Mouse (Mus musculus) left cerebral cortex, adult 11 months (tissue): ENCODE results near the gene Gas2l2.

ENCODE experiments used
- DNase-seq: peaks from one replicate; pipeline ENCODE4 v3.0.0; 2022; ENCODE audit warnings: low spot score

Gas2l2 gene

DNA sequence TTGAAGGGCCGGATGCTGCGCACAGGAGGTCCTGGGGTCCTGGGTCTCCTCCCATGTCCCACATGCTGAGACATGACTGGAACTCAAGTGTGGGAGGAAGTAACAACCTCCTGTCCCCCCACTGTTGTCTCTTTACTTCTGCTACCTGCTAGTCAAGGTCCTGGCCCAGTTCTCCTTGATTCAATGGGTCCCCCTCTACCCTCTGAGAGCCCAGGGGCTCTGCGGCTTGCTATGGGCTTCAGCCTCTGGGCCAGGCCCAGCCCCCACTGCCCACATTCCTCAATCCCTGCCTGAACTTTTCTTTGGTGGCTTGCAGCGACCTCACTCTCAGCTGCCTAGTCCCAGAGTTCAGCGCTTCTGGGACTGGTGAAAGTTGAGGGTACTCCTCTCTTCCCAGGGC is at the start of gene Gas2l2:
TSS of gene Gas2l2 (minus strand) at position 101 of the 400 bp plus-strand sequence.
- DNase-seq, result no peak

DNA sequence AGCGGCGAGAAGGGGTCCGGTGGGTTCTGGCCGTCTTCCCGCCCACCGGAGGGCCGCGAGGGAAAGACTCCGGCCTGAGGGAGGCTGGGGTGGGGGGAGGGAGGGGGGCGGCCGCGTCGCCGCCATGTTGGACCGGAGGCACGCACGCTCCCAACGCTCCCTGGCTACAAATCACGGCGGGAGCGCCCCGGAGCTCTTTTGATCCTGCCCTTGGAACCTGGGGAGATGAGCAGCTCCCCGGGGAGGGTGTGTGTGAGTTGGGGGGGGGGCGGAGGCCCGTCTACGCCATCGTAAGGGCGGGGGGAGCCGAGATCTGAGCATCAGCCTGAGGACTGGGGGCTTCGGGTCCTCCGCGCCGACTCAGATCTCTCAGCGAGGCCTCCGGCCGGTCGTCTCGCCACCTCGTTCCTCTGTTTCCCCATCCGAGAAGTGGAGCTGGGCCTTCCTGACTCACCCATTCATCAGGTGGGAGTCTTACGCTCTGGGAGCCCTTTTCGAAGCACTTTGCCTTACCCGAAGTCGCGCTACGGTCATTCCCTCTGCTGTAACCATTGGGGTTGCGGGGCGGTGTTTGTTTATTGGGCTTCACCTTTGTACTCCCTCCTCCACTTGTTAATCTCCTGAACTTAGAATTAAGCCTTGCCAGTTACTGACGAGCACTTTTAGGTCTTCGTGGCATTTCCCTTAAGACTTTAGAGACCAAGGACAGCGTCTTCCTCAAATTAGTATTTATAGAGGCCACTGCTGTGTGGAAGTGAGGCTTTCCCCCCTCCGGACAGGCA is 44.2 kb upstream of the Gas2l2 start:
- no peak for DNase-seq

DNA sequence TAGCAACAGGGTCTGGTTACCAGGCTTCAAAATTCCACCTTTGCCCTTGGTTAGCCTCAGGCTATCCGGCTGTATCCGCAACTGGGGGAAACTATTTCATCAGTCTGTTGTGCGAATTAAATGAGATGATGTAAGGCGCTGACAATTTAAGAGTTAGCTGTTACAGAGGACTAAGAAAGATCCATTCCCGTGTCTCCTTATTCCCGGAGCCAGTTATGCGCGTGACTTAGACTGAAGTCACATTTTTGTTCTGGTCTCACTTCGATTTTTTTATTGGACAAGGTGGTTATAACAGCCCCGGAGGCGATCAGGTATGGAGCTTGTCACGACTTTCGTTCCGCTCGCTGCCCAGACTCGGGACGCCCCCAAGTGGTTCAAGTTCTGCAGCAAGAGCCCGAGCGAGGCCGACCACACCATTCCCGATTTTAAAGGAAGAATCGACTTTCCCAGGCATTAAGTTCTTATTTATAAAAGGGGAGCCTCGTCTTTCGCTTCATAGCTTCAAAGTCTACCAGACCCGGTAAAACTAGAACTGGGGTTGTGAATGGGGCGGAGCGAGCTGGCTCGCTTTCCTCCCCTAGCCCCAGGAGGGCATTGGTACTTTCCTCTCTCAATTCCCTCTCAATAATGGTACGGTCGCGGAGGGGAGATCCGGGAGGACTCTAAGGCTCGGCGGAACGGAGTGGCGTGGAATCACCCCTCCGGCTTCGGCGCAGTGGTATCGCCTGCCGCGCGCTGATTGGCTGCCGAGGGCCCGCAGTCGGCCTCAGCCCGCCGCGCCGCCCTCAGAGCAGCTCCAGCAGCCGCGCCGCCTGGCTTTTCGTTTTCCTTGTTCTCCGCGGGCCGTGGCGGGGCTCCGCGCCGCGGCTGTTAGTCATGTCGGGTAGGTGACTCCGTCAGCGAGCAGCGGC is 43.3 kb upstream of the Gas2l2 start, which contains the start of gene Taf15:
TSS of gene Taf15 (plus strand) at position 763 of the 911 bp plus-strand sequence.
- DNase-seq, result peak; percentile 96

DNA sequence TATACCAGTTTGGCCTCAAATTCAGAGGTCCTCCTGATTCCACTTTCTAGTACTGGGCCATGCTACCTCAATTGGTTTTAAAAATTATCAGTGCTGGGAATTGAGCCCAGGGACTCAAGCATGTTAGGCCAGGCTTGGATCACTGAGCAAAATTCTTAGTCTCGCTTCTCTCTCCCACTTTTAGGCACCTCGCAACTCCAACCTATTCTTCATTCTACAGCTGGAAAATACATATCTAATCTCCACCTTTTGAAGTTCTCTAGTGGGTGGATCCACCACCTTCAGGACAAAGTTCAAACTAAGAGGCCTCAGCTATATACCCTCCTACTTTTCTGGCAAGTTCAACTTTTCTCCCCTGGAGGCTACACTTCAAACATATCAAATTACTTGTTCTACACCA is 42.5 kb upstream of the Gas2l2 start:
- no peak for DNase-seq

DNA sequence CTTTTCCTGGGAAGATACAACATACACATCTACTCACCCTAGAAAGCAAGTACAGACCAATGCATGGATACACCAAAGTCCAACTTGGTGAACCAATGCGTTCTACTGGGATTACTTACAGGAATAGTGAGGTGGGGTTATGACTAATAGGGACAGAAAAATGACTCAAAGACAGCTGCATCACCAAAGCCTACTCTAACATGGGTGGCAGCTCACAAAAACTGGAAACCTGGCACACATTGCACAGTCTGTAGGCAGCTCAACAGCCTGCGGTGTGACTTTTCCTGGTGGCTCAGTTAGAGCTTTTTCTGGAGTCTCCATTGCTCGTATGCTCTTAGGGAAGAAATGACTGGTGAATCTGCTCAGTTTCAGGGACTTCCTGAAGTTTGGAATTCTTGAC is 39.5 kb upstream of the Gas2l2 start:
- DNase-seq, result no peak

DNA sequence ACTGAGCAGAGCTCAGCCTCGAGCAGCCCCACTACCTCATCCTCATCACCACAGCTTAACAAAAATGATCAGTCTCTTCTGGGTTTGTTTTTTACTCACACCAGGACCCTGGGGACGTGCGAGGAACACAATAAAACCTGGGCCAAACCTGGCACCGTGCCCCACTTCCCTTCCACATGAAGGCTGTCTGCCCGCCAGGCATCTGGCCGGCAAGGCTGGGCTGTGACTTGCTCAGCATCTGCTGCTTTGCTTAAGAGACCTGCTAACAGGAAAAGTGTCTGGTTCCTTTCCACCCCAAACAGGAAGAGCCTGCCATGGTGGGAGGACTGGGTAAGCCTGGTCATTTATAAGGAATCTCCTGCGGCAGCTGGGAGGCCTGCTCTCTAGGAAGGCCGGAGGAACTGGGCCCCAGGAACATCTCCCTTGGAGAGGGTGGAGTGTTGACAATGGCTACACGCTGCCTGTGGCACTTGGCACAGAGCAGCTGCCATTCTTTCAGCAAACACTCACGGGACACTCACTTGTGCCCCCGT is 37.9 kb upstream of the Gas2l2 start:
- DNase-seq, result no peak

DNA sequence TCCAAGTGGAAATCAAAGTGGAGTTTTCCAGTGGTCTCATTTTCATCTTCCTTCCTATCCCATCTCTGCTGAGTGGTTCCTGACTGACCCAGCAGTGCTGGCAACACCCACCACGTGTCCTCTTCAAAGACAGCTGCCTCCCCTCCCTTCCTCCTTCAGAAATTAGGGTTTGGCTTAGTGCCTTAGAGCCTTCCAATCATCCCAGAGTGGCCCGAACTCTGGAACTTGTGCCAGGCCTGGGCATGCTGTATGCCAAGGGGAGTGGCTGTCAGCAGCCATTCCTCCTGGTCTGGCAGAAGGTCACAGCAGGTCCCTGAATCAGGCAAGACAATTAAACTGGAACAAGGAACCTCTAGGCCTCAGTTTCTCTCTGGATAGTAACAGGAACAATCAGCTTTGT is 36.7 kb upstream of the Gas2l2 start:
- DNase-seq, result no peak

DNA sequence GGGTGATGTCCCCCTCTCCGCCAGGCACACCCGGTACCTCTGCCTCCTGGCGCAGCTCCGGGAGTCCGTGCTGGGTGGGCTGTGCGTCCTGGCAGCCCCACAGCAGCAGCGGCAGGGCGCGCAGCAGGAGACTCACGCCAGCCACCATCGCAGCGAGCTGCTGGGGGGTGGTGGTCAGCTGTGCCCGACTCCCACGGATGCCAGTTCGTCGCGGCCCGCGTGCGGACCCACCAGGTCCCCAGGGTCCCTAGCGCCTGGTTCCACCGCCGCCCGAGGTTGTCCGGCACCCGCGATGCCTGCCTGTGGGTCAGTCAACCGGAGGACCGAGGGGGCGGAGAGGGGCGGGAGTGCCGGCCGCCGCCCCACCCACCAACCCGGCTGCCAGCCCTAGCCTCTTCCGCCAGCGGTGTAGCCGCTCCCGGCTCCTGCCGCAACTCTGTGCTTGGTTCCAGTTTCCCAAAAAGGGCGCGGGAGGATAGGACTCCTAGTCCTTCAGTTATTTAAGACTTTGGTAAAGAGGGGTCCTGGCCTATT is 33.5 kb upstream of the Gas2l2 start, which contains the start of gene Mmp28:
TSS of gene Mmp28 (minus strand) at position 361 of the 534 bp plus-strand sequence.
- DNase-seq, result no peak

DNA sequence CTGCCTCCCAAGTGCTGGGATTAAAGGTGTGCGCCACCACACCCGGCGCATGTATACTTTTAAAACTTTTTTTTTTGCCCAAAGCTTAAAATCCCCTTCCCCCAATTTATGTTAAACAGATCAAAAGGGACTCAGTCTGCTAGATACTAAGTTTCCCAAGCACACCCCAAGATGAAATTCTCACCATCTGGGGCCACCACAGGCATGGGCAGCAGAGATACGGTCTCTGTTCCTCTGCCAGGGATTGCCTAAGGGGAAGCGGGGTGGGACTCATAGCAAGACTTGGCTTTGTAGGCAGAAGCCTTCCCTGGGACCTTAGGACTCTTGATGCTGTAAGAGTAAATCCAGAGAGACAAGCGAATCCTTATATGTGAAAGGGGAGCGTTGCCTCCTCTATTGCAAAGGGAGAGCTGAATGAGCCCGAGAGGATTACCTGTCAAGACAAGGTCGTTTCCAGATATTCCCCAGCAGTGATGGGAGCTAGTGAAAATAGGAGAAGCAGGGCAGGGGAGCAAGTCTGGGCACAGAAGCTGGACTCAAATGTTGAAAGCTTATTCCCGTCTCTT is 32.3 kb upstream of the Gas2l2 start:
- DNase-seq, result no peak

DNA sequence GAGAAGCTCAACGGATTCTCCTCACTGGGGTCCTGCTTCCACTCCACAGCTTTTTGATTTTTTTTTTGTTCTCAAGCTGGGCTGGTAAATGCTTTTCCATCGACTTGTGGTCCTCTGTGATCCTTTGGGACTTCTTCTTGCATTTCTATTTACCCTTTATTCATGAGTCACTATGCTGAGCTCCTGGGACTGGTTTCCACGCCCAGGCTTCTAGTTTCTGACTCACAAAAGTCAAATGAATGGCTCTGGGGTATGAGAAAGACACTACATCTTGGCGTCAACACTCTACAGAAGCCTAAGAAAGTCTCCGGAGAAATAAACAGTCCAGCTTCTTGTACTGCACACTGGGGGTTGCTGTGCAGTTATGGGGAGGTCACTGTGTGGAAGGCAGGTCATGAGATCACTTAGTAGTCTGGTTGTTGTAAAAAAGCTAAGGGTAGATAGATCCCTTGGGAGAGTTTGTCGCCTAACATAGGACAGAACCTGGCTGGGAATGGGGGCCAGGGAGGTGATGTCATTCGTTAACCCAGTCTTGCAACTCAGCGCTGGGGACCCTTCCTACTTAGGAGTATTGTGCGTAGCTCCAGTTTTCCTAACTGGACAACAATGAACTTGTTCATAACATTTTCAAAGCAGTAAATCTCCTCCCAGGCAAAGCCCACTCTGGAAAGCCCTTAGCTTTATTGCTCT is 28.8 kb upstream of the Gas2l2 start:
- DNase-seq, result no peak

DNA sequence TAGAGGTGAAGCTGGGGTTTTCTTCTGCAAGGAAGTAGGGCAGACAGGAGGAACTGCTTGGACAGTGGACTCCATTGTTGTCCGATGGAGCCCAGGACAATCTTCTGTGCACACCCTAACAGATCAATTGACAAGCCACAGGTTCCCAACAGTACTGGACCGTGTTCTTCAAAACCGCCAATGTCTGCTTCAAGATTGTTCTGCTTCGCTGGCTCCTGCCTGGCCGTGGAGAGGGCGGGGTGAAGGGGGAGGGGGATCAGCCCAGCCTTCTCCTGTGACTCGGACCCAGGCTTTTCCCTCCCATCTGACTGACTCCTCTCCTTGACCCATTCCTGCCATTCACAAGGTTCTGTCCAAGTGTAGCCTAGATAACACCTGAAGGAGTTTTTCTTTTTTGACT is 28.0 kb upstream of the Gas2l2 start:
- no peak for DNase-seq

DNA sequence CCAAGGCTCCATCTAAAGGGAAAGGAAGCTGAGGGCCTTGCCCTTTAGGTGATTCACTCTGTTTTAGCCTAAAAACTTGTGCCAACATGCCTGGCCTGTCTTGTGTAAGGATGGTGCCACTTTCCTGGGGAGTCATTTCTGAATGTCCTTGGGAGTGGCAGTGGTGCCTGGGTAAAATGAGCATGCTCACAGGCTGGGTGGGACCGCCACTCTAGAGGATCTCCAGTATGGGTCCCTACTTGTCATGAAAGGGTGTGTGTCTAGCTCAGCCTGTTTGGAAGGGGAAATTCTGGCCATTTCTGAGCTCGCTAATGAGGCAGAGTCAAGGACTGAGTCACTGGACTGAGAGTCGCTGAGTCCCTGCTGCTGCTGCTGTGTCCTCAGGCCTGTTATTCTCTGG is 26.4 kb upstream of the Gas2l2 start:
- DNase-seq, result no peak

DNA sequence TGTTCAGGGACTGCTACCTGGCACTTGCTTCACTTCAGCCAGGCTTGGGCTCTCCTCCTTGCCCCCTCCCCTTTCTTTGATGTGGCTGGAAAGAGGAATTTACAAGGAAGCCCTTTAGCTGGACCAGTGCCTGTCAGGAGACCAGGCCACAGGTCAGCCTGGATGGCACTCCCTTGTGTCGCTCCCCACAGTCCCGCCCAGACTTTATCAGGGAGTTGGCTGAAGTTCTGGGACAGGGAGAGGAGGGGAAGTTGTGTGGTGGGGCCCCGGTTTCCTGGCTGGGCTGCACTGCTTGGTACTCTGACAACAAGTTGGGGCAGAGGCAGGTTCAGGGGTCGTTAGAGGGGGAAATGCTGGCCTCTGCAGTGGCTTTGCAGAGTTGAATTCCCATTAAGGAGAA is 25.3 kb upstream of the Gas2l2 start:
- no peak for DNase-seq

DNA sequence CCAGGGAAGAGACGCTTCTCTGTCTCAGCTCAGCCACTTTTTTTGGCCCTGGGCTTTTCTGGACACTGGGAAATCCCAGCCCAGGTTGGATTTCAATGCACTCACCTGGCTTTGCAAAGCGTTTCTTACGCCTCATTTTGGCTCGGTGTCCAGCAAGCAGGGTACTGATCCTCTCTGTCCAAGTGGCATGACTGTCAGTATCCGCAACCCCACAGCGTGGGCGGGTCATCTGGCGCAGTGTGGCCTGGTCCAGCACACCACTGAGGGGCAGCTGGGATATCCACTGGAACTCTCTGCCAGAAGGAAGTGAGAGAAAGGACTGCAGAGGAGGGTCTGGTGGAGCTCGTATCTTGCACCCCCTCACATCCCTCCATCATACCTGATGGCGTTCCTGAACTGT is 22.0 kb upstream of the Gas2l2 start:
- DNase-seq, result no peak

DNA sequence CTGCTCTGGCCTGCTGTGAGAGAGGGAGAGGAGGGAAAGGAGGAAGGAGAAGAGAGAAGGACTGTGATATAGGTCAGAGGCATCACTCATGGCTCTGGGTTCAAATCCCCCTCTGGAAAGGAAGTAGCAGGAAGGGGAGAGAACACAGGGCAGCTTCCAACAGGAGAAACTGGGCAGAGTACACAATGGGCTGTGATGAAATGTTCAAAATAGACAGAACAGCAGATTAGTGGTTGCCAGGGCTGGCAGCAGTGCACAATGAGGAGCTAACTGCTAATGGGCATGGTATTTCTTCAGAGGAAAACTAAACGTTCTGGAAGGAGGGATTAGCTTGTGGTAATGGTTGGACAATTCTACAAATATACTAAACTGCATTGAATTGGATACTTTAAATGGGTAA is 21.3 kb upstream of the Gas2l2 start:
- DNase-seq, result no peak

DNA sequence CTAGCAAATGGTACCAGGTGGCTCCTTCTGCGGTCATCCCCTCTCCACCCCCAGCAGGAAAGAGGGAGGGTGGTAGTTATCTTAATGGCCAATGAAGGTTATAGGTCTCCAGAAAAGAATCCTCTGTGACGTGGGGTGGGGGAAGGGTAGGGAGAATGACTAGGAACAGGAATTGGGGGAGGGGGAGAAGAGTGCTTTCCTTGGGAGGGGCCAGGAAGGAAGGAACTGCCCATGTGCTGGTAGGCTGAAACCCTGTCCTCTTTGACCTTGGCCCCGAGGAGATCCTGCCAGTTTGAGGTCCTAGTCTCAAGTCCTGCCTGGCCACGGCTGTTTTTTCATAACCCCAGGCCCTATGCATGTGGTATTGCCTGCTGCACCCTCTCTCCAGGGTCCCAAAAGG is 20.0 kb upstream of the Gas2l2 start:
- DNase-seq, result no peak

DNA sequence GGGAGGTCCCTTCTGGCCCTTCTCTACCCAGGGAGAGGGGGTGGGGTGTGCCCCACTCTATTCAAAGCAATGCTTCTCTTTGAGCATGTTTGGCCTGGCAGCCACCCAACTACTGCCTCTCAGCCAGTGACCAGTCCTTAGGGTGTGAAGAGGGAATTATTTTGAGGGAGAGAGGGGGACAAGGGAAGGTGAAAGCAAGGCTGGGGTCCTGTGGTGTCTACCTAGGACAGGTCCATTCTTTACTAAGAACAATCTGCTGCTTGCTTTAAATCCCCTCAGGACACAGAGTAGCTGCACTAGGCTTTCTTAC is 19.6 kb upstream of the Gas2l2 start:
- DNase-seq, result no peak

DNA sequence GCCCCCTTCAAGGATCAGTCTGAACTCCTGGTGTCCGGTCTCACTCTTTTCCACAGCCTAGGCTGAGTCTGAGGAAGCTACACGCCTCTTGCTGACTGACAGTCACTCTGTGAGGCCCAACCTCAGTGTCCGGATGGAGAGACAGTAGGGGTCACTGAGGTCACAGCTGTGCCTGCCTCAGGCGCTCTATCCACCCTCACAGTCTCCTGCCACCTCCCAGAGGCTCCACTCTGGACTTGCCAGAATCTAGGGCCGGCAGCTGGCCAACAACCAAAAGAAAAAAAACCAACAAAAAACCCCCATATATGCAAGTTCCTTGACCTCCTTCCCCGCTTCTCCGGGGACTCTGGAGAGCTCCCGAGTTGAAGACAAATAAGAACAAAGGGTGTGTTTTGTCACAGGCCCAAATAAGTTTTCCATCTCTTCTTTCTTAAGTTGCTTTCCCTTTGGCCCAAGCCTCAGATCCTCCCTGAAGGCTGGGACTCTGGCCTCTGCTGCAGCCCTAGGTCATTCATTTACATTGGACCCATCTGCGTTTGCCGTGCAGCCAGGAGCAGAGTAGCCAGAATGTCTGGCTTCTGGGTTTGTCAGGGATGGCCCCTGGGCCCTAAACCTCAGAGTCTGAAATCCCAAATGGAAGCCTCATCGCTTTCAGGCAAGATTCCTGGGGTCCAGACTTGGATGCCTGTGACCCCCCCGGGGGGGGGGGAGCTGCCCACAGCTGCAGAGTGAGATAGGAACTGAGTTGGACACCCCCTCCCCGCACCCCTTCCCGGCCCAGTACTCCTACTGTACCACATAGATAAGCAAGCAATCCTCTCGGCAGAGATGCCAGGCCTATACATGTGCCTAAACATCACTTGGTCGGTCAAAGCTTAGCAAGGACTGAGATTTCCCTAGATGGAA is 19.0 kb upstream of the Gas2l2 start:
- DNase-seq, result no peak

DNA sequence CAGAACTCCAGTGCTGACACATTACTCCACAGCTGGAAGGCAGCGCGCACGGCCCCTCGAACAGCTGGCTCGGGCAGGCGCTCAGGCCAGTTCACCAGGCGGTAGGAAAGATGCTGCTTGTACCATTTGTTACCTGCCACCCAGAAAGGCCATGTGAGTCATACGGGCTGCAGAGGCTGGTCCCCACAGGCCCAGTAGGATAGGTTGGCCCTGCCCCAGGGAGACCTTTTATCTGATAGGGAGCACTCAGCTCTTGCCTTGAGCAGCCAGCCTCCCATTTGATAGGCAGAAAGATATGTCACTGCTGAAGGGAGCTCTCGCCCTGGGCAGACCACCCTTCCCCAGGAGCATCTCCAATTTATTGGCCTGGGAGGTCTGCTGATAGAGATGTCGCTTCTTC is 18.4 kb upstream of the Gas2l2 start:
- no peak for DNase-seq

DNA sequence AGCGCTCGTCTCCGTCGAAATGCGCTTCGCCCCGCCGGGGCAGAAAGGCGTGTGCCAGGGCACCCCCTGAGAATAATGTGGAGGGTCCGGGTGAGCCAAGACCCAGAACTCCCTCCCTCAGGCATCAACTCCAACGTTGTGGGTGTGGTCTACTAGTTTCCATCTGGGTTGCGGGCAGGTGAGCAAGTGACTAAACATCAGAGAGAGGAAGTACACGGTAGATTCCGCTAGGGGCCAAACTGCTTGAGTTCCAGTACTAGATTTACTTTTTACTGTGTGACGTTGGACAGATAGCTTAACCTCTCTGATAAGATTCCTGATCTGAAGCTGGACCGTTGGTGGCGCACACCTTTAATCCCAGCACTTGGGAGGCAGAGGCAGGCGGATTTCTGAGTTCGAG is 15.7 kb upstream of the Gas2l2 start:
- DNase-seq, result no peak

DNA sequence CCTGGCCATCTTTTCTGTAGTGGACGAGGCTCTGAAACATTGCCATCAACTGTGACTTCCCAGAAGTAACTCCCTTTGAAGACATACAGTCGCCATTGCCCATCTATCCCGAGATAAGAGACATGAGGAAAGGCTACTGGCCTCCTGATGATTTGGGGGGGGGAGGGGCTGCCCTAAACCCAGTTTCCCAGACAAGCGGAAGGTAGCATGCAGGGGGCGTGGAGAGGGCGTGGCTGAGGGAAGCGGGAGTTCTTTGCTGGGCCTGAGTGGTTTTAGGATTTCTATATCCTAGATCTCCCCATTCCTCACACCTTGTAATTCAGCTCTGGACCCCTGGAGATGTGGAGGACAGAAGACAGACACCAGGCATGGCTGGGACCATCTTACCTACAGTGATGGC is 14.6 kb upstream of the Gas2l2 start:
- no peak for DNase-seq
